Mouse (Mus musculus) embryo, embryonic 9.5 days (tissue): ENCODE measurements at regions not wholly inside any gene's neighbourhood (a gene's known extent, or its start where the extent isn't known, plus 50 kb on each side); places are given as distances from the start of the nearest gene placed in this dataset.

ENCODE experiments used
- DNase-seq: peaks from one replicate; pipeline ENCODE4 v3.0.0-alpha.2; 2017; ENCODE audit errors: extremely low spot score

DNA sequence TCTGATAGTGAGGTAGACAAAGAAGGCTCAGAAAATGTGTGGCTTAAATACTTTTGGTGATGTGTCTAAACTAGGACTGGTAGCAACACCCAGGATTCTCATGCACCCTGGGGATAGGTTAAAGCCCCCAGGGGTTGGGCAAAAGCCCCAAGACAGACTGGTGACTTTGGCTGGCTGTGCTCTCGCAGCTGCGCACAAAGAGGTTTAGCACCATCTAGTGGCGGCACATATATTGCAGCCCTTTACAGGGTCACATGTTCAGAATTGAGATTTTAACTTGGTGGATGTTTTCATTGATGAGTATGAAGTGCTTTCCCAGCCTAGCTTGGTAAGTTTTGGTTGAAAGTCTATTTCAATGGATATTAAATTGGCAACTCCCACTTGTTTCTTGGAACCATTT is 167.3 kb downstream of the Gm44 start:
- peak; percentile 0 for DNase-seq

GRCm38 (mm10) chrX:91085137-91085536 is 193.2 kb downstream of the Gm44 start:
- DNase-seq, result peak; percentile 0
